Mouse (Mus musculus): ENCODE measurements around the gene Olfr722. TPM values are rescaled to one million over a fixed set of nuclear protein-coding genes. Genes with fewer than 3 reads are reported as not detected.

Olfr722 gene
- not detected in 2 replicates for polyA plus RNA-seq (2012; rRNA removed)

DNA sequence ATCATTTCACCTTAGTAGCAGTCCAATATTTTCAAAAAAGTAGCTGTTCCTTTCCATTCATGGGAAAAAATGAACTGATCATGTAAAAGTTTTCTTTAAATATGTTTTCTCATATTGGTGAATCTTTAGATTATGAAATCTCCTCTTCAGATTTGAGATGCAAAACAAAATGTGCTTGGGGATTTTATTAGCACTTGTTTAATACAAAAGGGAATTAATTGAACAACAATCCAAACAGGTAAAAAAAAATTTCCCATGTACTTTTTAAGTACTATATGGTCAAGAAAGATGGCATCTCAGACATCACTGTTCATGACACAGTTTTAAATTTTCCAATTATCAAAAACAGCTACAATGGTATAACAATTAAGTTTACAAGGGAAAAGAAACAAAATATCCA is at the start of gene Olfr722:
TSS of gene Olfr722 (minus strand) at position 101 of the 400 bp plus-strand sequence.

DNA sequence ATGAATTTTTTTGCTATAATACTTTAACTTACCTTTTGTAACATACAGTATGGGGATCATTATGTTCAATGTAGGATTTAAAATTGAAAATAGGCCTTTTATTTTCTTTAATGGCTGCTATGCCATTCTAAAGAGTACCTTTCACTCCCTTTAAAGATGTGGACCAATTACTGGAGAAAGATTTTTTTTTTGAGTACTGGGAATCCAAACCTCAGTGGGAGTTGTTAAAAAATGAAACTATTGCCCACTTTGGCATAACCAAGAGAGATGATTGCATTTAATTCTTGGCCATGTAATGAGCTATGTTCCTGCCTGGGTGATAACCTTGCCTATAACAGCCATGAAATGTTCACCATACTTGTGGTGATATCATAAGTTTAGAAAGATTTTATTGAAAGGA is 29.9 kb upstream of the Olfr722 start, which contains the start of gene Olfr723:
TSS of gene Olfr723 (minus strand) at position 101 of the 400 bp plus-strand sequence.

Other genes with a start within 250 kb of the Olfr722 start
- gene Armh4, start 118.6 kb downstream of the Olfr722 start, polyA plus RNA-seq (2012; rRNA removed): 1.7 and 2.1 TPM in 2 replicates
- not detected in 2 replicates for gene Olfr723, start 29.8 kb upstream of the Olfr722 start, polyA plus RNA-seq (2012; rRNA removed)
- not detected in 2 replicates for gene Olfr724, start 61.3 kb upstream of the Olfr722 start, polyA plus RNA-seq (2012; rRNA removed)
- gene Olfr725, start 138.4 kb upstream of the Olfr722 start, polyA plus RNA-seq (2012; rRNA removed): not detected in 2 replicates
- gene Olfr726, start 189.0 kb upstream of the Olfr722 start, polyA plus RNA-seq (2012; rRNA removed): not detected in 2 replicates
- gene Olfr727, start 221.2 kb upstream of the Olfr722 start, polyA plus RNA-seq (2012; rRNA removed): not detected in 2 replicates
- gene Olfr728, start 240.7 kb upstream of the Olfr722 start, polyA plus RNA-seq (2012; rRNA removed): not detected in 2 replicates

All from colon, adult 2 months (tissue).